Mouse (Mus musculus) midbrain, embryonic 14.5 days (tissue): ENCODE measurements around the gene Syt17. TPM values are rescaled to one million over a fixed set of nuclear protein-coding genes. Genes with fewer than 3 reads are reported as not detected.
A peak's percentile ranks its signal among the peaks of the same experiment; 100 is the strongest.

Experiments
- ATAC-seq: fragments of 200-750 bp; cut with Nextera tagmentation; 2 replicates; pipeline ENCODE4 v1.8.0; 2017; ENCODE audit warnings: moderate number of reproducible peaks, moderate library complexity; ENCODE audit not compliant: low FRiP score, low TSS enrichment
- DNase-seq: peaks from one replicate; pipeline ENCODE4 v3.0.0-alpha.2; 2015
- H3K27ac ChIP-seq: fragments of 300-500 bp; sonication (generic); replicated peaks from 2 replicates; pipeline ENCODE4 v1.5.1; 2014; ENCODE audit warnings: mild to moderate bottlenecking, low read depth, low read length, moderate library complexity
- H3K27me3 ChIP-seq: fragments of 300-500 bp; sonication (generic); 2 replicates; pipeline ENCODE4 v1.6.1; 2014; ENCODE audit warnings: low read length, control low read depth, mixed read lengths; ENCODE audit not compliant: control insufficient read depth, insufficient read depth
- H3K36me3 ChIP-seq: fragments of 300-500 bp; sonication (generic); 2 replicates; pipeline ENCODE4 v1.6.1; 2014; ENCODE audit warnings: low read length, control low read depth; ENCODE audit not compliant: control insufficient read depth, insufficient read depth
- H3K4me1 ChIP-seq: fragments of 300-500 bp; sonication (generic); 2 replicates; pipeline ENCODE4 v1.6.1; 2014; ENCODE audit warnings: mild to moderate bottlenecking, antibody characterized with exemption, low read length, control low read depth; ENCODE audit not compliant: control insufficient read depth, insufficient read depth
- H3K4me2 ChIP-seq: fragments of 300-500 bp; sonication (generic); 2 replicates; pipeline ENCODE4 v1.6.1; 2014; ENCODE audit warnings: mild to moderate bottlenecking, low read length, moderate library complexity
- H3K4me3 ChIP-seq: fragments of 300-500 bp; sonication (generic); replicated peaks from 2 replicates; pipeline ENCODE4 v1.5.1; 2014; ENCODE audit warnings: low read depth, low read length
- H3K9ac ChIP-seq: fragments of 300-500 bp; sonication (generic); replicated peaks from 2 replicates; pipeline ENCODE4 v1.6.1; 2014; ENCODE audit warnings: mild to moderate bottlenecking, low read length, moderate library complexity
- H3K9me3 ChIP-seq: fragments of 300-500 bp; sonication (generic); 2 replicates; pipeline ENCODE4 v1.6.1; 2016; ENCODE audit warnings: low read length, control low read depth, mixed read lengths; ENCODE audit not compliant: control insufficient read depth
- WGBS: fragments of 180-500 bp; shearing (Covaris S2); extraction: QIAGEN DNeasy Blood & Tissue Kit; methylation state at CpG from one replicate; pipeline ENCODE4 v1.1.7; 2014; 5-methylcytosine and 5-hydroxymethylcytosine counted together
- polyA plus RNA-seq: library from polyadenylated mRNA; unstranded; fragments of >200 nt; fragmentation: Nextera tagmentation; extraction: Ambion mirVana; gene quantifications from 2 replicates; pipeline ENCODE4 v1.2.1, GENCODE M21; 2014

Gene Syt17
- polyA plus RNA-seq, 1 experiment from 2014 or later: 12.4 TPM

DNA sequence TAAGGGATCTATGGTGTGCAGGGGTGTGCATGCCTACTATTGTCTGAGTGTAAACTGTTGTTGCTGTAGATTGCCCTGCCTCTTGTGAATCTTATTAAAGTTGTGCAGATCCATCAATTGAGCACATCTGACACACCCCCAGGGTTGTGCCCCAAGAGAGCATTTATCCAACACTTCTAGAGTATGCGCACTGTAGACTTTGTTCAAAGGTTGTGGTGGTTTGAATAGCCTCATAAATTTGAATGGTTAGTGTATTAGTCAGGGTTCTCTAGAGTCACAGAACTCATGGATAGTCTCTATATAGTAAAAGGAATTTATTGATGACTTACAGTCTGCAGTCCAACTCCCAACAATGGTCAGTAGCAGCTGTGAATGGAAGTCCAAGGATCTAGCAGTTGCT lies 24.9 kb upstream of the Syt17 start:
- no peaks in the 10 kb centered on the region for H3K27me3 ChIP-seq
- no peak for DNase-seq

DNA sequence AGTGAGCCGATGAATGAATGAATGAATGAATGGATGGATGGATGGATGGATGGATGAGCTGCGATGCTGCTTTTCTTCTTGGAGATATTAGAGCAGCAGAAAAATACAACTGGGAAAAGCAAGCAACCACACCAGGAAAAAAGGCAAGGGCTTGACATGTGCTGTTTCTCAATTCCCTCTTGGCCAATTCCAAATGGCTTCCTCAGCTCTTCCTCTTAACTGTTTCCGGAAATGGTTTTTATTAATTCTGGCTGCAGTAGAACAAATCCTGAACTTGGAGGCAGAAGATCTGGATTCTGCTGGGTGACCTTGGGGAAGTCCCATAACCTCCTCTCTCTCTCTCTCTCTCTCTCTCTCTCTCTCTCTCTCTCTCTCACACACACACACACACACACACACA lies 20.0 kb upstream of the Syt17 start:
- Histone ChIP-seq H3K27ac (no peak overlapping the region), H3K36me3 (no peaks in the 10 kb centered on the region), H3K4me3 (no peak overlapping the region), H3K9me3 (no peaks in the 10 kb centered on the region), H3K4me2 (no peak overlapping the region), H3K4me1 (0 out of 2 replicates have a peak, but pooled peaks cover 7% of the 10 kb centered on the region), H3K27me3 (no peaks in the 10 kb centered on the region), H3K9ac (no peak overlapping the region)
- ATAC-seq: no peak
- 91% methylated on average over 3 of the region's 3 CpGs for WGBS
- DNase-seq: no peak

More for the DNA sequence above, 24.9 kb upstream of the Syt17 start:
- H3K4me2 ChIP-seq: no peak overlapping the region
- H3K36me3 ChIP-seq: no peaks in the 10 kb centered on the region
- H3K9ac ChIP-seq: no peak overlapping the region
- H3K4me3 ChIP-seq: no peak overlapping the region
- no peaks in the 10 kb centered on the region for H3K4me1 ChIP-seq
- H3K27ac ChIP-seq: no peak overlapping the region
- 77% methylated on average over 1 of the region's 1 CpGs for WGBS
- no peak for ATAC-seq
- H3K9me3 ChIP-seq: no peaks in the 10 kb centered on the region

DNA sequence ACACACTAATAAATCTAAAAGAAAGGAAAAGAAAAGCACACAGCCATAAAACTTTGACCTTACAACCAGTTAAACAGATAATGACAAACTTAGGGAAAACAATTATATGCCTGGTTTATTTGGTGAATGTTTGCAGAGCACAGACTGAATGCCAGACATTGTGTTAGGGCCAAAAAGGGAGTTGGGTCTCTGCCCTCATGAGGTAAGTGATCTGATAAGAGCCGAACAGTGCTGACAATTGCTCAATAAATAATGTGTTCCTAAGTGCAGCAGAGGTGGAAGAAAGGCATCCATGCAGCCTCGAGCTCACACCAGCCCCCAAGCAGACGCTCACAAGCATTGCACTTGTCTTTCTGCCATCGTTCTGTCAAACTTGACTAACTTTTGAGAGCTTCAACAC lies 16.4 kb upstream of the Syt17 start:
- Histone ChIP-seq H3K9me3 (no peaks in the 10 kb centered on the region), H3K9ac (no peak overlapping the region), H3K4me2 (no peak overlapping the region), H3K4me1 (peaks cover 15% of the 10 kb centered on the region; the same call in 1 of the 2 replicates), H3K27me3 (no peaks in the 10 kb centered on the region), H3K4me3 (no peak overlapping the region), H3K36me3 (no peaks in the 10 kb centered on the region), H3K27ac (no peak overlapping the region)
- DNase-seq (no peak), ATAC-seq (no peak)
- 84% methylated on average over 4 of the region's 4 CpGs for WGBS

DNA sequence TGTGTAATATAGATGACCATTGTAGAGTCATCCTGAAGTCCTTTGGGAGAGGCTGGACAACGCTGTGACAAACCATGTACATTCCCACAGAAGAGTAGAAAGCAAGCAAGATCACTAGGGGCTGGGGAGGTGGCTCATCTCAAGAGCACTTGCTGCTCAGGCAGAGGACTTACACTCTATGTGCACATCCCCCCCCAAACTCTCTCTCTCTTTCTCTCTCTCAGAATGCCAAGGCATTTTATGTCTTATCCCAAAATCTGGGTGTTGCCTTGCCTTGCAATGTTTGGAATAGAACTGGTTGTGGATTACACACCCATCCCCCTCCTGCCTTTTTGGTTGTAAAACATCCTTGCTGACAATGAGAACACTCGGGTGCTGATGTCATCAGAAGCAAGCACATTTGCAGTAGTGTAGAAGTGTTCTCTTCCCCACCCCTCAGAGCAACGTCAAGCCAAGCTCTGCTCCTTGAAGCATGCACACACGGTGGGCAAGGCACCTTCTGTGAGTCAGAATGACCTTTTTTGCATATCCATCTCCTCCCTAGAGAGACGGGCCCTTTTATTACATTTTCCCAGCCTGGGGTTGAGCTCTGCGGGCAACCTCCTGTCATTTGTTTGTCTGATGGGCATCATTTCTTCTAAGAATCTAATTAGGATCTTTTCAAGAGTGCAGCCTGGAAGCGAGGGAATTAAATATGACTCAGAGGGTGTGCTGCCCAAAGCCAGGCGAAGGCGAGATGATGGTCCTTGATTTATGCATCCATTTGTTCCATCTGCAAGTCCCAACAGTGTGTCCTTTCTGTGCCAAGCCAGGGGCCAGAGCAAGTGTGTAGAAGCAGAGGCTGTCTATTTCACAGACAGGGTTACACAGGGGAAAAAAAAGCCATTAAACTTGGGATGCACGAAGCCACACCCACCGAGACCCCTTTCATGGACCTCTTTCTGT lies 15.1 kb upstream of the Syt17 start:
- no peaks in the 10 kb centered on the region for H3K9me3 ChIP-seq
- H3K4me3 ChIP-seq: no peak overlapping the region
- H3K9ac ChIP-seq: no peak overlapping the region
- H3K27me3 ChIP-seq: no peaks in the 10 kb centered on the region
- no peak overlapping the region for H3K27ac ChIP-seq
- H3K4me2 ChIP-seq: no peak overlapping the region
- ATAC-seq (no peak), DNase-seq (peak; percentile 29)
- H3K4me1 ChIP-seq: peaks cover 15% of the 10 kb centered on the region; the same call in 1 of the 2 replicates
- H3K36me3 ChIP-seq: no peaks in the 10 kb centered on the region
- WGBS: 38% methylated on average over 11 of the region's 11 CpGs

DNA sequence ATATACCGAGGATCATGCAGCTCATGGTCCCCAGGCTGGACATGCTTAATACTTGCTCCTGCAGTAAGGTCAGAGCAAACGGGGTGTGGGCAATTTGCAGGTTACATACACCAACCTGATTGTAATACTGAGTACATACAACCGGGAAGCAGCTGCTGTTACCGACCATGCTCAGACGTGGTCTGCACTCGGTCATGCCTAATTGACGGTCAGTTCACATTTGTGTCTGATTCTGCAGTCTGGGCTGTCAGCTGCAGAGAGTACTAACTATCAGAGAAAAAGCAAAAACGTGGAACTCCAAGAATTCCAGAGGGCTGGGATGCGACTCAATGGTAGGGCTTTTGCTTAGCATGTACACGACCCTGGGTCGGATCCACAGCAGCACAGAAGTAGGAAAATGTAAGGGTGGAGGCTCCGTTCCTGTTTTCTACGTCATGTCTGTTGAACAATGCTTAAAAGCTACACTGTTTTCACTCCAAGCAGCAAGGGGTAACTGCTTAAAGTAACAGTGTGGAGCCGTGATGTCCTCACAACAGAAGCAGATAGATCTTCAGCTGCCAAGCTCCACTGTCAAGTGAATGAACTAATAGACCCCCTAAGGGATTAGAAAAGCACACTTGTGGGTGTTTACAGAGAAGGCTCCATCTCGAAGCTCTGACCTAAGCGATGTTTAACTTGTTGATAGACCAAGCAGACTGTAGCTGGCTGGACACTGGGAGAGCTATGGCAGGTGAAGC lies 13.5 kb upstream of the Syt17 start:
- no peaks in the 10 kb centered on the region for H3K9me3 ChIP-seq
- H3K27ac ChIP-seq: no peak overlapping the region
- H3K9ac ChIP-seq: no peak overlapping the region
- H3K27me3 ChIP-seq: no peaks in the 10 kb centered on the region
- ATAC-seq (no peak), DNase-seq (peak; percentile 20)
- no peak overlapping the region for H3K4me3 ChIP-seq
- peaks cover 15% of the 10 kb centered on the region; the same call in 1 of the 2 replicates for H3K4me1 ChIP-seq
- WGBS: 51% methylated on average over 16 of the region's 16 CpGs
- no peaks in the 10 kb centered on the region for H3K36me3 ChIP-seq
- no peak overlapping the region for H3K4me2 ChIP-seq

DNA sequence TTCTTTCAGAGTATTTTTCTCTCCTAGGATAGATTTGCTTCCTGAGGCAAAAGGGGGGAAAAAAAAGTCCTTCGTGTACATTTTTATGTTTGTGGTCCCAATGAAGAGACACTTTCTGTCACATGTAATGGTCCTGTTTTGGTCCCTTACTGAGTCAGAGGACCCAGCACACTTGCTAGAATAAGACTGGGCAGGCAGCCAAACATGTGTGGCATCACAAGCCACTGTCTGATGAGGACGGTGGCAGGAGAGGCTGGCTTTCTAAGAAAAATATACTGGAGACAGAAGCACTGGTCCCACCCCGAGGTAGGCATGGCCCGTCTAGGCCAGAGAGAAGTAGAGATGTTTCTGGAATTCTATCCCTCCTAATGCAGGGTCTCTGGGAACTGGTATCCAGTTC lies 5.7 kb upstream of the Syt17 start:
- no peak overlapping the region for H3K4me3 ChIP-seq
- no peak overlapping the region for H3K9ac ChIP-seq
- H3K27ac ChIP-seq: no peak overlapping the region
- H3K36me3 ChIP-seq: no peaks in the 10 kb centered on the region
- ATAC-seq (no peak), DNase-seq (no peak)
- no peaks in the 10 kb centered on the region for H3K27me3 ChIP-seq
- 71% methylated on average over 4 of the region's 4 CpGs for WGBS
- no peaks in the 10 kb centered on the region for H3K9me3 ChIP-seq
- H3K4me2 ChIP-seq: no peak overlapping the region
- no peaks in the 10 kb centered on the region for H3K4me1 ChIP-seq

DNA sequence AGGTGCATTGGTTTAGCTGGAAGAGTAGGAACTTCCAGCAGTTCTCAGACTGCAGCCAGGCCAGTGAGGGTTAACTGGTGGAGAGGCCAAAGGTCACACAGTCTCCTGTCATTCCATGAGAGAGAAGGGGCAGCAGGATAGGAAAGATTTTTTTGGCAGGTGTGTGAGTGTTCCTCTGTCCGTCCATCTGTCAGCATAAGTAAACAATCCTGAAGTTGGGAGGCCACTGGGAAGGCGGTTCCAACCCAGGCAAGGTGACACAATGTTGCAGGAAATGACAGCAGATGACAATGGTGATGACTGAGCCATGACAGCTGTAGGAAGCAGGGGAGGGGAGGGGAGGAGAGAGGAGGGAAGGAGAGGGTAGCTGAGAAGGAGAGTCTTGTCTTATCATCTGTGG lies 4.9 kb upstream of the Syt17 start:
- H3K4me2 ChIP-seq: no peak overlapping the region
- H3K4me3 ChIP-seq: no peak overlapping the region
- no peaks in the 10 kb centered on the region for H3K36me3 ChIP-seq
- H3K4me1 ChIP-seq: peaks cover 7% of the 10 kb centered on the region; the same call in 1 of the 2 replicates
- no peak overlapping the region for H3K9ac ChIP-seq
- no peak for DNase-seq
- H3K27me3 ChIP-seq: no peaks in the 10 kb centered on the region
- no peak for ATAC-seq
- no peaks in the 10 kb centered on the region for H3K9me3 ChIP-seq
- 38% methylated on average over 2 of the region's 2 CpGs for WGBS
- H3K27ac ChIP-seq: no peak overlapping the region

DNA sequence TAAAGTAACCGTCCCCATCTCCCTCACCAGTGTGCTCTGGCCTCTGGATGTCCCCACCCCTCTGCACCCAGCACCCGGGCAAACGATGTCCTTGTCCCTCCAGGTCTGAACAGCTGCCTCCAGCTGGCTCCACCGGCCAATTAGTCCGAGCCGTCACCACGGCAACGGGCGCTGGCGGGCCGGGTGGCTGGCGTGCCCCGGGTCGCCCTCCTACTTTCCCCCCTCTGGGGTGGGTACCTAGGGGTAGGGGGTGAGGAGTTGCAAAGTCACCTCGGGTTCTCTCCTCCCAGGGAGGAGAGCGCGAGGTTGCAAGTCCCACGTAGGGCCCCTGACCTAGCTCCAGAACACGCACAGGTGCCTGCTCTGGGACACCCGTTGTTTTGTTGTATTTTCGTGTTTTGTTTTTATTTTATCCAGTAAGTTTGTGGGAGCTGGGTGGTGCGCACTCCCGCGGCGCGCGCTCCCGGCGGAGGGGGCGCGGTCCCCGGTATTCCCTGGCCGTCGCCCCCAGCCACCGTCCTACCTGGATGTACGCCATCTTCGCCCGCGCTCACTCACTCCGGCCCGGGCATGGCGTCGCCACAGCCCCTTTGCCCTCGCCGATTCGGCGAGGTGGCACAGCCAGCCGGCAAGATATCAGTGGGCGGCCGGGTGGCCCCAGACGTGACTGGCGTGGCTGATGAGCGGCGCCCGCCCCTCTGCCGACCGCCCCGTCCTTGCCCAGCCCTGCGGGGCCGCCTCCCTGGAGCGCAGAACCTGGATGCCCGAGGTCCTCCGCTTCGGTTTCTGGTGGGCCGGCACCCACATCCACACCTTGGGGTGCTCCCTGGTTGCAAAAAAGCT lies 510 bp downstream of the Syt17 start:
- Histone ChIP-seq H3K9me3 (no peaks in the 10 kb centered on the region), H3K27me3 (no peaks in the 10 kb centered on the region), H3K9ac (peak overlapping the region; percentile 69), H3K27ac (no peak overlapping the region), H3K4me2 (peak overlapping the region; percentile 90), H3K4me1 (peaks cover 15% of the 10 kb centered on the region), H3K4me3 (peak overlapping the region; percentile 66), H3K36me3 (no peaks in the 10 kb centered on the region)
- WGBS: under 1% methylated on average over 64 of the region's 65 CpGs
- ATAC-seq (peak; percentile 68), DNase-seq (peak; percentile 70)
